ENCODE assay signal across 10 mouse cellular contexts in genomic region chr2:164823969-164824368, GRCm38 (mm10). TPM values are rescaled to one million over a fixed set of nuclear protein-coding genes. Genes with fewer than 3 reads are reported as not detected.
DNase-seq lines count a peak whose midpoint lies in the region; ATAC-seq lines count a peak whose summit lies in the region.
"Had no signal": no experiment of that assay in that cellular context is flagged by ENCODE, and none has a peak within 500 bp of the region (broad histone marks: within the 10 kb centered on the region; RNA-seq: fewer than 3 reads in every experiment).

No protein-coding gene starts in this region.

- H3K4me1 ChIP-seq in heart, embryonic 14.5 days (ENCODE audit: control insufficient read depth in 2 of 2, insufficient read depth in 2 of 2, low read length in 2 of 2), result 0 out of 4 replicates have a peak, but pooled peaks cover 0 to 4% of the 10 kb centered on the region in 2 experiments
- H3K4me1 ChIP-seq in liver, embryonic 13.5 days (replicated peaks), result peaks cover 39% of the 10 kb centered on the region

- H3K27me3 ChIP-seq in heart, embryonic 14.5 days (ENCODE audit: control insufficient read depth, insufficient read depth, low read length), result no peaks in the 10 kb centered on the region
- H3K27me3 ChIP-seq in liver, embryonic 13.5 days, result no peaks in the 10 kb centered on the region

- H3K9me3 ChIP-seq in heart, embryonic 14.5 days (ENCODE audit: control insufficient read depth, low read length), result no peaks in the 10 kb centered on the region
- H3K9me3 ChIP-seq in liver, embryonic 13.5 days (replicated peaks), result no peaks in the 10 kb centered on the region
- H3K9me3 ChIP-seq: G1E had no signal

- DNase-seq in heart, postnatal 4 days, result no peak
- DNase-seq in CD4-positive helper T cell, adult 2 months (ENCODE audit: low read depth, low spot score), result peak; percentile 36
- peak; percentile 90 for DNase-seq in ZHBTc4 (ENCODE audit: low read depth, low spot score)
- DNase-seq in liver, embryonic 13.5 days, result no peak
- no peak for DNase-seq in spleen, postnatal 4 days (ENCODE audit: low spot score in 2 of 2)
- no peak for DNase-seq in kidney, postnatal 4 days
- DNase-seq: heart, adult 2 months had no signal

- H3K27ac ChIP-seq in heart, embryonic 14.5 days (replicated peaks in 1 of 2; ENCODE audit: control insufficient read depth in 1 of 2, insufficient read depth in 1 of 2, low read depth in 2 of 2, low read length in 2 of 2), result no peak overlapping the region
- H3K27ac ChIP-seq in liver, embryonic 13.5 days, result no peak overlapping the region

- ATAC-seq in heart, embryonic 14.5 days (ENCODE audit: insufficient number of reproducible peaks, insufficient read depth, low FRiP score, low read depth), result no peak
- no peak for ATAC-seq in liver, embryonic 13.5 days (ENCODE audit: low read depth)
- no peak for ATAC-seq in erythroid progenitor cell, adult 5-6 weeks (replicated peaks; ENCODE audit: low FRiP score, poor library complexity, severe bottlenecking)

- peak overlapping the region; percentile 67; the same call in 1 of the 2 replicates for H3K4me2 ChIP-seq in heart, embryonic 14.5 days (ENCODE audit: low read length)
- peak overlapping the region; percentile 84 for H3K4me2 ChIP-seq in liver, embryonic 13.5 days

- H3K9ac ChIP-seq in heart, embryonic 14.5 days (ENCODE audit: low read length), result no peak overlapping the region
- H3K9ac ChIP-seq in liver, embryonic 13.5 days, result no peak overlapping the region

- peaks cover 61% of the 10 kb centered on the region for H3K36me3 ChIP-seq in heart, embryonic 14.5 days (ENCODE audit: control insufficient read depth, insufficient read depth, low read length)
- peaks cover 51% of the 10 kb centered on the region for H3K36me3 ChIP-seq in liver, embryonic 13.5 days

- no peak overlapping the region for H3K4me3 ChIP-seq in heart, embryonic 14.5 days (ENCODE audit: control insufficient read depth in 1 of 2, insufficient read depth in 1 of 2, low read depth in 1 of 2, low read length in 2 of 2)
- peak overlapping the region; percentile 72 for H3K4me3 ChIP-seq in liver, embryonic 13.5 days (replicated peaks)

- 96% methylated on average over 4 of the region's 4 CpGs for WGBS in heart, embryonic 14.5 days
- 81% methylated on average over 4 of the region's 4 CpGs for WGBS in liver, embryonic 13.5 days (ENCODE audit: insufficient replicate concordance)

RNA-seq across cellular contexts. Expression of gene Zswim1, which starts 1.5 kb away (rescaled TPM):
- polyA plus RNA-seq in heart, embryonic 14.5 days (2014; fragmentation: Nextera tagmentation; extraction: Ambion mirVana), result 8.6 TPM in 2 replicates
- total RNA-seq in heart, postnatal 4 days (2021), result 1 to 10 TPM; 5.0 to 5.8 TPM
- 6.2 and 6.9 TPM in 2 replicates for polyA plus RNA-seq in liver, embryonic 13.5 days (2015; fragmentation: Nextera tagmentation; extraction: Ambion mirVana)
- total RNA-seq in erythroid progenitor cell, adult 5-6 weeks (2015; ENCODE audit: low replicate concordance), result 1.1 and 5.4 TPM in 2 replicates
- total RNA-seq in erythroid progenitor cell, adult 5-6 weeks (2017; ENCODE audit: low replicate concordance), result 0.30 TPM in 1 of 2 replicates, not detected in the other

RNA-seq across cellular contexts. Expression of gene Spata25, which starts 4.4 kb away (rescaled TPM):
- not detected in 2 replicates for polyA plus RNA-seq in heart, embryonic 14.5 days (2014; fragmentation: Nextera tagmentation; extraction: Ambion mirVana)
- 1 to 10 TPM in 1 of 2 experiments, under 1 TPM in 1; 0.92 to 1.9 TPM for total RNA-seq in heart, postnatal 4 days (2021)
- polyA plus RNA-seq in liver, embryonic 13.5 days (2015; fragmentation: Nextera tagmentation; extraction: Ambion mirVana), result not detected in 2 replicates
- total RNA-seq in erythroid progenitor cell, adult 5-6 weeks (2015; ENCODE audit: low replicate concordance), result not detected in 2 replicates
- not detected in 2 replicates for total RNA-seq in erythroid progenitor cell, adult 5-6 weeks (2017; ENCODE audit: low replicate concordance)
- total RNA-seq: G1E had no signal
- polyA plus RNA-seq: G1E had no signal

RNA-seq across cellular contexts. Expression of gene Ctsa, which starts 8.7 kb away (rescaled TPM):
- polyA plus RNA-seq in heart, embryonic 14.5 days (2014; fragmentation: Nextera tagmentation; extraction: Ambion mirVana), result 178 TPM in 2 replicates
- total RNA-seq in heart, postnatal 4 days (2021), result 100 to 1,000 TPM; 101 to 104 TPM
- polyA plus RNA-seq in liver, embryonic 13.5 days (2015; fragmentation: Nextera tagmentation; extraction: Ambion mirVana), result 65.4 and 69.2 TPM in 2 replicates
- total RNA-seq in erythroid progenitor cell, adult 5-6 weeks (2015; ENCODE audit: low replicate concordance), result 34.0 and 35.3 TPM in 2 replicates
- 38.9 and 43.0 TPM in 2 replicates for total RNA-seq in erythroid progenitor cell, adult 5-6 weeks (2017; ENCODE audit: low replicate concordance)

RNA-seq across cellular contexts. Expression of gene Neurl2, which starts 9.3 kb away (rescaled TPM):
- polyA plus RNA-seq in heart, embryonic 14.5 days (2014; fragmentation: Nextera tagmentation; extraction: Ambion mirVana), result 54.6 and 55.1 TPM in 2 replicates
- total RNA-seq in heart, postnatal 4 days (2021), result 10 to 100 TPM; 33.3 to 34.0 TPM
- 2.4 and 2.5 TPM in 2 replicates for polyA plus RNA-seq in liver, embryonic 13.5 days (2015; fragmentation: Nextera tagmentation; extraction: Ambion mirVana)
- total RNA-seq in erythroid progenitor cell, adult 5-6 weeks (2015; ENCODE audit: low replicate concordance), result not detected in 2 replicates
- total RNA-seq in erythroid progenitor cell, adult 5-6 weeks (2017; ENCODE audit: low replicate concordance), result 1.2 TPM in 1 of 2 replicates, not detected in the other

RNA-seq across cellular contexts. Expression of gene Zswim3, which starts 19.1 kb away (rescaled TPM):
- 5.4 and 5.9 TPM in 2 replicates for polyA plus RNA-seq in heart, embryonic 14.5 days (2014; fragmentation: Nextera tagmentation; extraction: Ambion mirVana)
- total RNA-seq in heart, postnatal 4 days (2021), result 1 to 10 TPM; 1.8 to 2.3 TPM
- 4.3 and 5.1 TPM in 2 replicates for polyA plus RNA-seq in liver, embryonic 13.5 days (2015; fragmentation: Nextera tagmentation; extraction: Ambion mirVana)
- total RNA-seq in erythroid progenitor cell, adult 5-6 weeks (2015; ENCODE audit: low replicate concordance), result 2.5 and 7.2 TPM in 2 replicates
- total RNA-seq in erythroid progenitor cell, adult 5-6 weeks (2017; ENCODE audit: low replicate concordance), result 1.3 and 2.3 TPM in 2 replicates

Comparison
In these comparisons a context has a peak if more than half of its experiments do, and no peak if none do; other contexts are left out.
1. DNase-seq: peak in CD4-positive helper T cell, adult 2 months (single experiment) and ZHBTc4 (single experiment); none in heart, postnatal 4 days (single experiment), liver, embryonic 13.5 days (single experiment), spleen, postnatal 4 days (0 of 2) and kidney, postnatal 4 days (0 of 2).